Mouse (Mus musculus): ENCODE measurements at regions not wholly inside any gene's neighbourhood (a gene's known extent, or its start where the extent isn't known, plus 50 kb on each side); places are given as distances from the start of the nearest gene placed in this dataset.

DNA sequence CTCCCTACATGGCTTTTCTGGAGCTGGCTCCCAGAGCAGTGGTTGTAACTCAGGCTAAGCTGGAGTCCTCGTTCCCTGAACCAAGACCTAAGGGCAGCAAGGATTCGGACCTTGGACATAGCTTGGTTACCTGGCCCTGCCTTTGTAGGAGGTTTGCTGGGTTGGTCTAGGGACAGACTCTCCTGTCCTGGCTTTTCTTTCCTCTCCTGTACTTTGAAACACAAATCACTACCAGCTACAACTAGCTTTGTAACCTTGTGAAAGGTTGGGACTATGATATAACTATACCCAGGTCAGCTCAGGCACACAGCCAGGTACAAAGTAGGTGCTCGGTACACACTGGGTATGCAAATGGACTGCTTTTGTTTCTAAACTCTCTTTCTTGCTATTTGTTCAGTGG lies 129.4 kb upstream of the 1600014C23Rik start:
- Histone ChIP-seq H3K4me2 (no peak overlapping the region), H3K36me3 (no peaks in the 10 kb centered on the region), H3K9ac (no peak overlapping the region), H3K27ac (no peak overlapping the region), H3K4me1 (peaks cover 45% of the 10 kb centered on the region), H3K9me3 (replicated peaks) (no peaks in the 10 kb centered on the region), H3K27me3 (0 out of 2 replicates have a peak, but pooled peaks cover 5% of the 10 kb centered on the region), H3K4me3 (replicated peaks) (no peak overlapping the region)
- ATAC-seq (replicated peaks; ENCODE audit: low FRiP score), result no peak
- 82% methylated on average over 3 of the region's 3 CpGs for WGBS

- no peaks in the 10 kb centered on the region for H3K9me3 ChIP-seq (replicated peaks)
- H3K9ac ChIP-seq, result no peak overlapping the region
- 89% methylated on average over 5 of the region's 5 CpGs for WGBS
- no peaks in the 10 kb centered on the region for H3K36me3 ChIP-seq
- 0 out of 2 replicates have a peak, but pooled peaks cover 2% of the 10 kb centered on the region for H3K27me3 ChIP-seq
- H3K4me3 ChIP-seq (replicated peaks), result no peak overlapping the region
- H3K4me1 ChIP-seq, result peaks cover 16% of the 10 kb centered on the region
- no peak overlapping the region for H3K4me2 ChIP-seq
- H3K27ac ChIP-seq, result no peak overlapping the region
- ATAC-seq (replicated peaks; ENCODE audit: low FRiP score), result no peak
Observed at GRCm38 (mm10) chr17:45859441-45859840, 125.8 kb upstream of the 1600014C23Rik start.

- Histone ChIP-seq H3K9ac (no peak overlapping the region), H3K4me3 (replicated peaks) (no peak overlapping the region), H3K9me3 (replicated peaks) (no peaks in the 10 kb centered on the region), H3K27ac (no peak overlapping the region), H3K4me1 (peaks cover 4% of the 10 kb centered on the region; the same call in 1 of the 2 replicates), H3K4me2 (no peak overlapping the region), H3K36me3 (no peaks in the 10 kb centered on the region), H3K27me3 (no peaks in the 10 kb centered on the region)
- WGBS, result 86% methylated on average over 21 of the region's 21 CpGs
- no peak for ATAC-seq (replicated peaks; ENCODE audit: low FRiP score)
Observed at GRCm38 (mm10) chr17:45853931-45854653, 120.4 kb upstream of the 1600014C23Rik start.

GRCm38 (mm10) chr17:45852402-45852801 lies 118.8 kb upstream of the 1600014C23Rik start:
- no peak for ATAC-seq (replicated peaks; ENCODE audit: low FRiP score)
- Histone ChIP-seq H3K36me3 (no peaks in the 10 kb centered on the region), H3K9me3 (replicated peaks) (no peaks in the 10 kb centered on the region), H3K4me1 (peaks cover 6% of the 10 kb centered on the region; the same call in 1 of the 2 replicates), H3K27me3 (no peaks in the 10 kb centered on the region), H3K9ac (no peak overlapping the region), H3K27ac (no peak overlapping the region), H3K4me2 (no peak overlapping the region), H3K4me3 (replicated peaks) (no peak overlapping the region)
- WGBS, result 58% methylated on average over 5 of the region's 5 CpGs

- Histone ChIP-seq H3K36me3 (no peaks in the 10 kb centered on the region), H3K4me2 (no peak overlapping the region), H3K9me3 (replicated peaks) (no peaks in the 10 kb centered on the region), H3K9ac (no peak overlapping the region), H3K4me1 (peaks cover 6% of the 10 kb centered on the region; the same call in 1 of the 2 replicates), H3K27me3 (no peaks in the 10 kb centered on the region), H3K27ac (no peak overlapping the region), H3K4me3 (replicated peaks) (no peak overlapping the region)
- WGBS, result 54% methylated on average over 8 of the region's 8 CpGs
- ATAC-seq (replicated peaks; ENCODE audit: low FRiP score), result no peak
Observed at GRCm38 (mm10) chr17:45851723-45852396, 118.2 kb upstream of the 1600014C23Rik start.

- peaks cover 1% of the 10 kb centered on the region; the same call in 1 of the 2 replicates for H3K9me3 ChIP-seq (replicated peaks)
- H3K4me1 ChIP-seq, result peaks cover 6% of the 10 kb centered on the region; the same call in 1 of the 2 replicates
- no peak overlapping the region for H3K4me2 ChIP-seq
- no peak overlapping the region for H3K9ac ChIP-seq
- no peak overlapping the region for H3K27ac ChIP-seq
- WGBS, result 85% methylated on average over 6 of the region's 6 CpGs
- H3K36me3 ChIP-seq, result no peaks in the 10 kb centered on the region
- H3K4me3 ChIP-seq (replicated peaks), result no peak overlapping the region
- no peak for ATAC-seq (replicated peaks; ENCODE audit: low FRiP score)
- H3K27me3 ChIP-seq, result no peaks in the 10 kb centered on the region
Observed at GRCm38 (mm10) chr17:45850976-45851375, 117.3 kb upstream of the 1600014C23Rik start.

DNA sequence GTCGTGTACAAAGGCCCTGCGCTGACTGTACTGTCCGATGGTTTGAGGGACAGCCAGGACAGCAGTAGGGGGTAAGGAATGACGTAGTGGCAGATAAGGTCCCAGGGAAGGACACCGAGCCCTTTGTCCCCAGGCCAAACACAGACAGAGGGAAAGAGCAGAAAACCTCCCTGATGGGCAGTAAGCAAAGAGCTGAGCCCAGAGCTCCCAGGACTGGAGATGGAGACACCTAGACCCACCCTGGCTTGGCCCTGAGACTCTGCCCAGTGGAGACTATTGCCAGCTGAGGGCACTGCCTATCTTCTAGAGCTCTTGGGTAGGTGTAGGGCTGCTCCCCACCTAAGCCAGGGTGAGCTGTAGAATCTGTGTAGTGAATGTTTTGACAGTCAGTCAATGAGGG lies 116.5 kb upstream of the 1600014C23Rik start:
- H3K9ac ChIP-seq, result no peak overlapping the region
- H3K4me1 ChIP-seq, result 0 out of 2 replicates have a peak, but pooled peaks cover 2% of the 10 kb centered on the region
- no peaks in the 10 kb centered on the region for H3K27me3 ChIP-seq
- H3K9me3 ChIP-seq (replicated peaks), result peaks cover 5% of the 10 kb centered on the region
- ATAC-seq (replicated peaks; ENCODE audit: low FRiP score), result no peak
- no peak overlapping the region for H3K4me3 ChIP-seq (replicated peaks)
- 91% methylated on average over 5 of the region's 5 CpGs for WGBS
- H3K27ac ChIP-seq, result no peak overlapping the region
- H3K36me3 ChIP-seq, result no peaks in the 10 kb centered on the region
- H3K4me2 ChIP-seq, result no peak overlapping the region

GRCm38 (mm10) chr17:45848605-45849004 lies 115.0 kb upstream of the 1600014C23Rik start:
- H3K27ac ChIP-seq, result no peak overlapping the region
- H3K4me1 ChIP-seq, result 0 out of 2 replicates have a peak, but pooled peaks cover 2% of the 10 kb centered on the region
- peaks cover 5% of the 10 kb centered on the region for H3K9me3 ChIP-seq (replicated peaks)
- 37% methylated on average over 8 of the region's 8 CpGs for WGBS
- H3K9ac ChIP-seq, result no peak overlapping the region
- no peaks in the 10 kb centered on the region for H3K27me3 ChIP-seq
- H3K4me3 ChIP-seq (replicated peaks), result no peak overlapping the region
- ATAC-seq (replicated peaks; ENCODE audit: low FRiP score), result peak; percentile 62; the same call in 1 of the 2 replicates
- no peak overlapping the region for H3K4me2 ChIP-seq
- H3K36me3 ChIP-seq, result no peaks in the 10 kb centered on the region

DNA sequence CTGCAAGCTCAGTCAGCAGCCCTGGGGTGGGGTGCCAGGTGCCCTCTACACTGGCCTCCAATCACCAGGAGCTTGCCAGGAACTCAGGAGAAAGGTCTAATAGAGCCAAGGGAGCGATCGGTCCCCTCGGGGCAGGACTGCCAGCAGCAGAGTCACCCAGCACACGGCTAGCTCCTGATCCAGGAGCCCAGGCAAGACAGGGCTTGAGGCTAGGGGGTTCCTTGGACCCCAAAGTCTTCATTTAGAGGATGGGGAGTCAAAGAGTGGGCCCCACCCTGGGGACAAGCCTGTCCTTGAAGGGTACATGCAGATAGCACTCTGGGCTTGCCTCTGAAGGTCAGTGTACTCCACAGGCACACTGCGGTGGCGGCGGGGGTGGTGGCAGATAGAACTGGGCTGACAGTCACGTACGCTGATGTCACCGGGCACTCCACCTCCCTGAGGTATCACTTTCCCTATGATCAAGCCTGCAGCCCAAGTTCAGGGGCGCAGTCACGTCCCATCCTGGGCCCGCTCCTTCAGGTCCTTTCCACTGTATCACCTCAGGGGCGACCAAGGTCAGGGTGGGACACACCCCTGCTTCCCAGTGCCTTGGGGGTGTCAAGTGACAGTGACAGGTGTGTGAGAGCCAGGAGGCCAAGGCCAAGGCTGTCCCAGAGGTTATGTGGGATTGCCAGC lies 114.2 kb upstream of the 1600014C23Rik start:
- H3K27ac ChIP-seq, result no peak overlapping the region
- H3K9me3 ChIP-seq (replicated peaks), result peaks cover 5% of the 10 kb centered on the region
- H3K4me1 ChIP-seq, result 0 out of 2 replicates have a peak, but pooled peaks cover 2% of the 10 kb centered on the region
- ATAC-seq (replicated peaks; ENCODE audit: low FRiP score), result 0 out of 2 replicates have a peak, but pooled peaks have one; percentile 29
- no peak overlapping the region for H3K4me2 ChIP-seq
- H3K4me3 ChIP-seq (replicated peaks), result no peak overlapping the region
- H3K9ac ChIP-seq, result no peak overlapping the region
- 79% methylated on average over 14 of the region's 14 CpGs for WGBS
- H3K36me3 ChIP-seq, result no peaks in the 10 kb centered on the region
- H3K27me3 ChIP-seq, result no peaks in the 10 kb centered on the region

GRCm38 (mm10) chr17:45845832-45846231 lies 112.2 kb upstream of the 1600014C23Rik start:
- 0 out of 2 replicates have a peak, but pooled peaks cover 2% of the 10 kb centered on the region for H3K4me1 ChIP-seq
- no peaks in the 10 kb centered on the region for H3K36me3 ChIP-seq
- H3K27me3 ChIP-seq, result no peaks in the 10 kb centered on the region
- H3K9ac ChIP-seq, result no peak overlapping the region
- no peak overlapping the region for H3K4me2 ChIP-seq
- peaks cover 5% of the 10 kb centered on the region for H3K9me3 ChIP-seq (replicated peaks)
- ATAC-seq (replicated peaks; ENCODE audit: low FRiP score), result no peak
- H3K27ac ChIP-seq, result no peak overlapping the region
- 90% methylated on average over 5 of the region's 5 CpGs for WGBS
- H3K4me3 ChIP-seq (replicated peaks), result no peak overlapping the region

DNA sequence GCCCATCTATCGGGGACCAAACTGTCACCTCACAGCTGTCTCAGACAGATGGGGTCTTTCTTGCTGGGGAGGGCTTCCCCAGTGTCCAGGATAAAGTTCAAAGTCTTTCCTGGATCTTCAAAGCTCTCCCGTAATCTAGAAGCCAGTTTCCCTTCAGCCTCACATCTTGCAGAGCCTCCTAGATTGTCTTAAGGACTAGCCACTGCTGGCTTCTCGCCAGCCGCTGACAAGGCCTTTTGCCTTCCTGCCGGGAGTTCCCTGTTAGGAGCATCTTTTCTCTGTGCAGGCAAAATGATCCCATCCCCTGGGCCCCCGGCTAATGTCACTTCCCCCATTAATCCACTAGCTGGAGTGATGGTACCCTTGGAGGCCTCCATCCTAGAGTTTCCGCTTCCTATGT lies 103.1 kb upstream of the 1600014C23Rik start:
- no peak overlapping the region for H3K4me3 ChIP-seq (replicated peaks)
- 53% methylated on average over 7 of the region's 7 CpGs for WGBS
- ATAC-seq (replicated peaks; ENCODE audit: low FRiP score), result no peak

GRCm38 (mm10) chr17:45836253-45836652 lies 102.6 kb upstream of the 1600014C23Rik start:
- Histone ChIP-seq H3K4me3 (replicated peaks) (no peak overlapping the region), H3K4me1 (peaks cover 15% of the 10 kb centered on the region), H3K27me3 (no peaks in the 10 kb centered on the region; the same call in 1 of the 2 replicates), H3K36me3 (no peaks in the 10 kb centered on the region), H3K4me2 (no peak overlapping the region), H3K27ac (0 out of 2 replicates have a peak overlapping the region, but pooled peaks have one; percentile 32), H3K9ac (no peak overlapping the region), H3K9me3 (replicated peaks) (no peaks in the 10 kb centered on the region)
- 57% methylated on average over 7 of the region's 7 CpGs for WGBS
- ATAC-seq (replicated peaks; ENCODE audit: low FRiP score), result no peak; the same call in 1 of the 2 replicates

More for the DNA sequence above, 103.1 kb upstream of the 1600014C23Rik start:
- Histone ChIP-seq H3K9me3 (replicated peaks) (no peaks in the 10 kb centered on the region), H3K4me1 (peaks cover 15% of the 10 kb centered on the region), H3K27me3 (no peaks in the 10 kb centered on the region; the same call in 1 of the 2 replicates), H3K9ac (no peak overlapping the region), H3K36me3 (no peaks in the 10 kb centered on the region), H3K4me2 (no peak overlapping the region), H3K27ac (0 out of 2 replicates have a peak overlapping the region, but pooled peaks have one; percentile 32)

Data from kidney, embryonic 15.5 days (tissue).